Mouse (Mus musculus) neural tube, embryonic 13.5 days (tissue): ENCODE measurements at regions not wholly inside any gene's neighbourhood (a gene's known extent, or its start where the extent isn't known, plus 50 kb on each side); places are given as distances from the start of the nearest gene placed in this dataset.

Experiments
- ATAC-seq: fragments of 200-750 bp; cut with Nextera tagmentation; 2 replicates; pipeline ENCODE4 v1.8.0; 2017; ENCODE audit warnings: low read depth, mild to moderate bottlenecking, moderate TSS enrichment, moderate library complexity
- H3K27ac ChIP-seq: fragments of 300-500 bp; sonication (generic); replicated peaks from 2 replicates; pipeline ENCODE4 v1.5.1; 2015; ENCODE audit warnings: moderate library complexity, mild to moderate bottlenecking, inconsistent platforms
- H3K27me3 ChIP-seq: fragments of 300-500 bp; sonication (generic); 2 replicates; pipeline ENCODE4 v1.6.1; 2015; ENCODE audit warnings: mild to moderate bottlenecking, inconsistent platforms
- H3K36me3 ChIP-seq: fragments of 300-500 bp; sonication (generic); 2 replicates; pipeline ENCODE4 v1.6.1; 2015; ENCODE audit warnings: mild to moderate bottlenecking, inconsistent platforms
- H3K4me1 ChIP-seq: fragments of 300-500 bp; sonication (generic); replicated peaks from 2 replicates; pipeline ENCODE4 v1.6.1; 2015; ENCODE audit warnings: inconsistent platforms
- H3K4me2 ChIP-seq: fragments of 300-500 bp; sonication (generic); 2 replicates; pipeline ENCODE4 v1.6.1; 2015; ENCODE audit warnings: inconsistent platforms, mild to moderate bottlenecking, moderate library complexity
- H3K4me3 ChIP-seq: fragments of 300-500 bp; sonication (generic); 2 replicates; pipeline ENCODE4 v1.5.1; 2015; ENCODE audit warnings: mild to moderate bottlenecking, inconsistent platforms
- H3K9ac ChIP-seq: fragments of 300-500 bp; sonication (generic); 2 replicates; pipeline ENCODE4 v1.6.1; 2015; ENCODE audit warnings: moderate library complexity, mild to moderate bottlenecking, inconsistent platforms
- H3K9me3 ChIP-seq: fragments of 300-500 bp; sonication (generic); 2 replicates; pipeline ENCODE4 v1.6.1; 2016; ENCODE audit warnings: inconsistent platforms
- WGBS: fragments of 180-500 bp; shearing (Covaris S2); methylation state at CpG from one replicate; pipeline ENCODE4 v1.1.7; 2015; 5-methylcytosine and 5-hydroxymethylcytosine counted together

DNA sequence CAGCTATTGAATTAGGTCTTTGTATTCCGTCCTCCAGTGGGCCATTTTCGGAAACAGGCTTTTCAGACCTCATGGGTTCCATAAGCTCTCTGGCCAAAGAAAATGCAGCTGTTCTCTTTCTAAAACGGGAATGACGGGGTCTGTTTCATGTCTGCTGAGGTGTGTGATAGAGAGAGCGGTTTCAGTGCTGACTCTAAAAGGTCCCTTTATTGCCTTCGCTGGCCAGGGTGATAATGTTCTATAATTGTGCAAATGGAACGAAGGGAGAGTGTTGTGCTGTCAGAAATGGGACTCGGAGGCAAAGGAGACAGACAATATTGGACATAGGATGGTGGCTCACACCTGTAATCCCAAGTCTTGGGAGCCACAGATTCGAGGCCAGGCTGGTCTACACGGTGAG is 53.5 kb upstream of the Osbpl8 start:
- Histone ChIP-seq H3K36me3 (no peaks in the 10 kb centered on the region), H3K9ac (no peak overlapping the region), H3K4me2 (no peak overlapping the region), H3K9me3 (no peaks in the 10 kb centered on the region), H3K27ac (peak overlapping the region; percentile 38; the same call in 1 of the 2 replicates), H3K27me3 (no peaks in the 10 kb centered on the region), H3K4me3 (no peak overlapping the region), H3K4me1 (peaks cover 10% of the 10 kb centered on the region; the same call in 1 of the 2 replicates)
- 63% methylated on average over 10 of the region's 10 CpGs for WGBS
- no peak for ATAC-seq

DNA sequence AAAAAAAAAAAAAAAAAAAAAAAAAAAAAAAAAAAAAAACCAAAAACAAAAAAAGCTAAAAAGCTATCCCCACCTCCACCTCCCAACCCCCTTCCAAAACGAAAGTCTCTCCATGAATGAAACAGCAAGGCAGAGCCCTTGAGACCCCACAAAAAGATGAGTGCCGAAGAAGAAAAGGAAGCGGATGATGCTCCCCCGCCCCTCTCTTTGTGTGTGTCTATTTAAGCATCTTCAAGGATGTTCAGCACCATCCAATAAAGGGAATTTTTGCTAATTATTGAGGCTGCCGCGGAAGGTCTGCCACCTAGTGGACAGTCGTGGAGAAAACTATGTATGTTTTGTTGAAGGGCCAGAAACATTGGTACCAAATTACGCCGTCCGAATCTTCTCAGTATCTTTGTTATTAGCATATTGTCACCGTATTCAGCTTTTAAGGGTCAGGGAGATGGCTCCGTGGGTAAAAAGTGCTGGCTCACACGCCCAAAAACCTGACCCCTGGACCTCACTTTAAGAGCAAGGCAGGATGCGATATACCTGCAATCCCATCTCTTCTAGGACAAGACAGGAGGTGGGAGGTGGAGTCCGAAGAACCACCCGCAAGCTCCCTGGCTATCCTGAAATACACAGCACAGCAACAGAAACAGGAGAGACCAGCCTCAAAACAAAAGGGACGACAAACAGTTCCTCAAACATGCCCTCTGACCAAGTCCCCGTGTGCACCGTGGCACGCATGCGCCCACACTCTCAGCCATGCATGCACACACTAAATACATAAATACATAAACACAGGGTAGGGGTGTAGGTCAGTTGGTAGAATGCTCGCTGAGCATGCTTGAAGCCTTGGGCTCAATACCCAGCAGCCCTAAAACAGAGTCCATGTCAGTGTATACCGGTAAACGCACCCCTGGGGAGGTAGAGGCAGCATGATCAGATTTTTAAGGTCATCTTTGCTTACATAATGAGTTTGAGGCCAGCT is 55.6 kb upstream of the Osbpl8 start:
- Histone ChIP-seq H3K36me3 (no peaks in the 10 kb centered on the region), H3K27ac (no peak overlapping the region), H3K9me3 (no peaks in the 10 kb centered on the region; the same call in 1 of the 2 replicates), H3K9ac (no peak overlapping the region), H3K27me3 (no peaks in the 10 kb centered on the region), H3K4me1 (peaks cover 10% of the 10 kb centered on the region; the same call in 1 of the 2 replicates), H3K4me2 (peak overlapping the region; percentile 47), H3K4me3 (peak overlapping the region; percentile 20)
- 45% methylated on average over 24 of the region's 24 CpGs for WGBS
- ATAC-seq = peak; percentile 58

DNA sequence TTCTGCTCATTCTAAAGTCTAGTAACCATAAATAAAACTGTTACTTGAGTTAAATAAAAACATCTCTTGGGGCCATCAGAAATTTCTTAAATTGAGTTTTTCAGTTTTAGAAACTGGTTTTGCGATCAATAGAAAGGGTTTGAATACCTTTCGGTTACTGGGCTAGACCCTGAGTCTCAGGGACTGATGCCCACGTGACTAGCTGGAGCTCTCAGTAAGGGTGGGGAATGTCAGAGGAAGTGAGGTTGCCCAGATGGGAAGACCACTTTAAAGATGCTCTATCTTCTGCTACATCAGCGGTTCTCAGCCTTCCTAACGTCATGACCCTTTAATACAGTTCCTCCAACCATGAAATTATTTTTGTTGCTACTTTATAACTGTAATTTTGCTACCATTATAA is 56.7 kb upstream of the Osbpl8 start:
- Histone ChIP-seq H3K4me2 (no peak overlapping the region), H3K4me1 (peaks cover 10% of the 10 kb centered on the region; the same call in 1 of the 2 replicates), H3K4me3 (no peak overlapping the region), H3K9me3 (no peaks in the 10 kb centered on the region; the same call in 1 of the 2 replicates), H3K27me3 (no peaks in the 10 kb centered on the region), H3K9ac (no peak overlapping the region), H3K36me3 (no peaks in the 10 kb centered on the region), H3K27ac (no peak overlapping the region)
- ATAC-seq = no peak
- 80% methylated on average over 5 of the region's 5 CpGs for WGBS

DNA sequence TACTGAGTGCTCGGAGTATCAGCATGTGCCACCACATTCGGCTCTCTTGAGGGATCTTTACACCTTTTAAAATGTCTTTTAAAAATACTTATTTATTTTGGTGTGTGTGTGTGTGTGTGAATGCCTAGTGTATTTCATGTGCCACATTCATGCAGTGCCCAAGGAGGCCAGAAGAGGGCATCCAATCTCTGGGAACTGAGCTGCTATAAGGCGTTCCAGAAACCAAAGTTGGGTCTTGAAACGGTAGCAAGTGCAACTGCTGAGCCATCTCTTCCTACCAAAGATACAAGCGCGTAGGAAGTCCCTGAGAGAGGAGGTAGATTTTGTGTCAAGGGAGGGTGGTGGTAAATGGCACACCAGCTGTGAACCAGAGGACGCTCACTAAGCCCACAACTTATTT is 57.2 kb upstream of the Osbpl8 start:
- Histone ChIP-seq H3K4me1 (peaks cover 10% of the 10 kb centered on the region; the same call in 1 of the 2 replicates), H3K4me2 (no peak overlapping the region), H3K27ac (no peak overlapping the region), H3K27me3 (no peaks in the 10 kb centered on the region), H3K9me3 (no peaks in the 10 kb centered on the region; the same call in 1 of the 2 replicates), H3K9ac (no peak overlapping the region), H3K36me3 (no peaks in the 10 kb centered on the region), H3K4me3 (no peak overlapping the region)
- WGBS = 67% methylated on average over 7 of the region's 7 CpGs
- no peak for ATAC-seq

DNA sequence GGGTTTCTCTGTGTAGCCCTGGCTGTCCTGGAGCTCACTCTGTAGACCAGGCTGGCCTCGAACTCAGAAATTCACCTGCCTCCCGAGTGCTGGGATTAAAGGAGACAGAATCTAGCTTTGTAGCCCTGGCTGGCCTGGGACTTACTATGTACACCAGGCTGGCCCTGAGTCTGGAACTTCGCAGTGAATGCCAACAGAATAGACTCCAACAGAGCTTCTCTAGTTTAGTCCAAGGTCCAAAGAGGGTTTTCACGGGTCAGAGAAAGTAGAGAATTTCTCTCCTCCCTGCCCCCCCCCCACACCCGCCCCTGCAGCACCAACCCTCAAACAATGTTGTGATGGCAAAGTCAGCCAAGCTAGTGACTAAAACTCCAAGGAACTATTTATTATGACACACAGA is 58.1 kb upstream of the Osbpl8 start:
- Histone ChIP-seq H3K27me3 (no peaks in the 10 kb centered on the region), H3K36me3 (no peaks in the 10 kb centered on the region), H3K4me2 (no peak overlapping the region), H3K9me3 (no peaks in the 10 kb centered on the region; the same call in 1 of the 2 replicates), H3K4me3 (no peak overlapping the region), H3K27ac (no peak overlapping the region), H3K4me1 (peaks cover 10% of the 10 kb centered on the region; the same call in 1 of the 2 replicates), H3K9ac (no peak overlapping the region)
- 84% methylated on average over 5 of the region's 5 CpGs for WGBS
- ATAC-seq = no peak

DNA sequence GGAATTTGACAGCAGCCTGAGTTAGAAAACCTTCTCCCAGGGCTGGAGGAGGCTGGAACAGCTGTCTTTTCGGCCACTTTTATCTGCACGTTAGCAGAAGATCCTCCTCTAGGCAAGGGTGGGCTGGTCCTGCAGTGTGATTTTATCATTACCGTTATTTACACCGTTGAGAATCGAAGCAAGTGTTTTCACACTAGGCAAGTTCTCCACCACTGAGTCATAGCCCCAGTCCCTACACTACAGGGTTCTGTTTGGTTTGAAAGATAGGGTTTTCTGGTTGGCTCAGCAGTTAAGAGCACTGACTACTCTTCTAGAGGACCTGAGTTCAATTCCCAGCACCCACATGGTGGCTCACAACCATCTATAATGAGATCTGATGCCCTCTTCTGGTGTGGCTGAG is 58.9 kb upstream of the Osbpl8 start:
- no peak overlapping the region for H3K4me2 ChIP-seq
- no peak for ATAC-seq
- no peak overlapping the region for H3K9ac ChIP-seq
- H3K4me1 ChIP-seq = peaks cover 3% of the 10 kb centered on the region; the same call in 1 of the 2 replicates
- no peaks in the 10 kb centered on the region for H3K36me3 ChIP-seq
- no peak overlapping the region for H3K27ac ChIP-seq
- no peaks in the 10 kb centered on the region for H3K27me3 ChIP-seq
- WGBS = 94% methylated on average over 5 of the region's 5 CpGs
- no peaks in the 10 kb centered on the region; the same call in 1 of the 2 replicates for H3K9me3 ChIP-seq
- H3K4me3 ChIP-seq = no peak overlapping the region

DNA sequence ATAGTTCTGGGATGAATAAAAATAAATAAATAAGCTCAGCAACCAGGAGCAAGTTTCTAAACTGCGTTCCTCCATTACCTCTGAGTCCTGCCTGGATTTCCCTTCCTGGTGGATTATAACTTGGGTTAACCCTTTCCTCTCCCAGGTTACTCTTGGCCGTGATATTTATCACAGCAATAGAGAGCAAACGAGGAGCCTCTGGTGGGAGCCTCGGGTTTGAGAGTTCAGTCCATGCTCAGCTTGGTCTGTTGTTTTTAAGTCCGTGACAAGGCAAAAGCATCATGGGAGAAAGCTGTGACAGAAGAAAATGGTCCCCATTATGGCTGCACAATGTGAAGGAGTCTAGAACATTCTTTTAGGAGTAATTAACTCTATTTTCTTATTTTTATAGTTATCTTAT is 61.0 kb upstream of the Osbpl8 start:
- ATAC-seq = no peak
- H3K27me3 ChIP-seq = no peaks in the 10 kb centered on the region
- no peaks in the 10 kb centered on the region; the same call in 1 of the 2 replicates for H3K9me3 ChIP-seq
- H3K4me2 ChIP-seq = no peak overlapping the region
- H3K9ac ChIP-seq = no peak overlapping the region
- no peak overlapping the region for H3K4me3 ChIP-seq
- H3K27ac ChIP-seq = no peak overlapping the region
- 75% methylated on average over 5 of the region's 5 CpGs for WGBS
- peaks cover 13% of the 10 kb centered on the region for H3K4me1 ChIP-seq
- no peaks in the 10 kb centered on the region for H3K36me3 ChIP-seq

DNA sequence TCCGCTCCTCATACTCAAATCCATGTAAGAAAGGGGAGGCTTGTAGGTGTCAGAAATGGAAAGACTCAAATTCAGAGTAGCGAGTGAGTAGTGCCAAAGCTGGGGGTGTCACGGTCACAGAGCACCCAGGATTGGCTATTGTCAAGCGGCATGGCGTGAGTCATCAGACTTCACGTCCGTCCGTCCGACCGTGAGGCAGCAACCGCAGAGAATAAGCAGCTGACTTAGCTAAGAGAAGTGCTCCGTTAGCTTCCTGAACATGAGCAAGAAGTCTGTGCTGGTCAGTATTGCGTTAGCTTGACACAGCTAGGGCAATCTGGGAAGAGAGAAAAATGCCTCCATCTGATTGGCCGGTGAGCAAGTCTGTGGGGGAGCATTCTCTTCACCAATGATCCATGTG is 61.5 kb upstream of the Osbpl8 start:
- Histone ChIP-seq H3K4me2 (no peak overlapping the region), H3K27ac (no peak overlapping the region), H3K4me1 (peaks cover 13% of the 10 kb centered on the region), H3K4me3 (no peak overlapping the region), H3K9ac (no peak overlapping the region), H3K36me3 (no peaks in the 10 kb centered on the region), H3K27me3 (no peaks in the 10 kb centered on the region), H3K9me3 (no peaks in the 10 kb centered on the region; the same call in 1 of the 2 replicates)
- no peak for ATAC-seq
- 84% methylated on average over 14 of the region's 14 CpGs for WGBS

DNA sequence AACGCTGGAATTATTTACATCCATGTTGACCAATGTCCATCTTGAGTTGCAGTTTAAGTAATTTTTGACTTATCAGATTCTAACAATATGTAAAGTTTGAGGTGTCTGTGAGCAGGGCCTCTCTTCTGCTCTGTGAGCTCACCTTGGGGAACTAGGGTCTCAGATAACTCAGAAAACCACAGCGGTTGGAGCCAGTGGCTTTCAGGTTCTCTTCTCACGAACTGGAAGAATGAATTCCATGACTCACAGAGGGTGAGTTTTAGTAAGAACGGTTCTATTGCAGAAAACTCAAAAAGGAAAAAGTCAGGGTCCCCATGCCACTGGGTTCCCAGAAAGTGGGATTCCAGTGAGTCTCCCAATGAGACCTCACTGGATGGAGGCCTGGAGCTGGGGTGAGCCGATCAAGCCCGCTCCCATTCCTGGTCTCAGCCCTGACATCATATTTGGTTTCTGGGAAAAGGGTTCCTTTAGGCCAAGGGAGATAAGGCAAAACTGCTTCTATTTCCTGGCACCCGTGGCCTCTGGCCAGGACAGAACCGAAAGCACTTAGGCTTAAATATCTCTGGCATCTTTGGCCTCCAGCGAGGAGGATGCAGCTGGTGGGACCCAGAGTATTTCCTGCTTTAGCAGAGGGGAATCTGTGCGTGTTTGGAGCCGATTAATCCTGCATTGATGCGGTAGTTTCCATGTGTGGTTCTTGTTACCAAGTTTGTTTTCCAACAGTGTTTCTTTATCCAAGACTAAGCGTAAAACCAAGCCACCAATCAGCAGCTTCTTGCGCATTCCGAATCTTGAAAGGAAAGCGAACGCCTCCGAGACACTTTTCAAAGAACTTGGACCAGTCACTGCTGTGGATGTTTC is 62.4 kb upstream of the Osbpl8 start:
- ATAC-seq = no peak
- peaks cover 16% of the 10 kb centered on the region for H3K4me1 ChIP-seq
- H3K9me3 ChIP-seq = no peaks in the 10 kb centered on the region; the same call in 1 of the 2 replicates
- no peak overlapping the region for H3K9ac ChIP-seq
- no peak overlapping the region for H3K27ac ChIP-seq
- H3K27me3 ChIP-seq = no peaks in the 10 kb centered on the region
- no peak overlapping the region for H3K4me3 ChIP-seq
- WGBS = 82% methylated on average over 18 of the region's 18 CpGs
- H3K4me2 ChIP-seq = no peak overlapping the region
- no peaks in the 10 kb centered on the region for H3K36me3 ChIP-seq

DNA sequence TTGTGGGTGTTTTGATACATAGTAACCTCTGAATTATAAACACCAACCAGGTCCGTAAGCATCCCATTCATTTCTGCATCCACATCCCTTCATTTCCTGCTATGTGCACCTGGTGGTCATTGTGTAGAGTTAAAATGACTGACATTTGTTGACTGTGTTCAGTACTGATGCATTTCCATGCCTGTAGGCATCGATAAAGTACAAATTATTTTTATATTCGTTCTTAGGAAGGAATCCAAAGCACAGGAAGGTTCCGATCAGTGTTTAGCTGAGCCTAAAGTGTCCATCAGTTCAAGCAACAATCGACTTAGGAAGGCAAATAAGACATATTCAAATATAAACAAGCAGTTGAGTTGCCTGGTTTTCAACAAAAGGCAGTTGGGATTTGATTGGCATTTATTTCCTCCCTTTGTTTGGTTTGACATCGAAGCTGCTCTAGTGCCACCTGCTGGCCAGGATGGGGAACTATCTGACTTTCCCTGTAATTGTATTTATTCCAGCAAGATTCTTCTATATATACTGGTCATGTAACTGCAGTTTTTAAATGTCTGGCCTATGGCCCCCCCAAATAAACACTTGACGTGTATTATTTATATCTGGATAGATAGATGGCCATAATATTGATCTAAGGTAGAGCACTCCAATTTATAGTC is 64.6 kb upstream of the Osbpl8 start:
- Histone ChIP-seq H3K27ac (peak overlapping the region; percentile 77), H3K36me3 (no peaks in the 10 kb centered on the region), H3K4me1 (peaks cover 20% of the 10 kb centered on the region), H3K4me2 (no peak overlapping the region), H3K9me3 (no peaks in the 10 kb centered on the region), H3K9ac (peak overlapping the region; percentile 56), H3K27me3 (no peaks in the 10 kb centered on the region), H3K4me3 (no peak overlapping the region)
- ATAC-seq = peak; percentile 66
- WGBS = 42% methylated on average over 7 of the region's 7 CpGs

DNA sequence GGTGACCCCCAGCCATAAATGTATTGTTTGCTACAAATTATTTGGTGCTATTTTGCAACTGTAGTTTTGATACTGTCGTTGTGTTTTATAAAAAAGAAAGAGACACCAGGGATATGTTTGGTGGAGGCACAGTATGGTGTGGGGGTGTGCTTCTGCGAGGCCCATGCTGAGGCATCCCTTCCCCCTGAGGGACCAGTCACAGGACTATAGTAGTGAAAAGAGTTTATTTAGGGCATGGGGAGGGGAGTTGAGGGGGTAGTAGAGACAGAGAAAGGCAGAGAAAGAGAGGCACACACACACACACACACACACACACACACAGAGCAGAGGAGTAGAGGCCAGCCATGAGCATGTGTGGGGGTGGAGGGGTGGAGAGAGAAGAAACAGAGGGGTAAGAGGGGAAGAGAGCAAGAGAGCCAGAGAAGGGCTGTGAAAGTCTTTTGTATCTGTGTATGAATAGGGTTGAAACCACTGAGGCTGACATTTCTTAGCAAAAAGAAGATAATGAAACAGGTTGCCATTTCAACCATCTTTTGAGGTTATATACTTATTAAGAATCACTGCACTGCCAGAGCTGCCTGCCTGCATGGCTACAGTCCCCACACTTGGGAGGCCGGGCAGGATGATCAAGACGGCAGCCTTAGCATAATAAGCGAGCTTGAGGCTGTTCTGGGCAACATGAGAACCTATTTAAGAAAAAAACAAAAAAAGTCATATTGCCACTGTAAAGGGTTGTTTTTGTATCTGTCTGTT is 65.3 kb upstream of the Osbpl8 start:
- no peak overlapping the region for H3K4me2 ChIP-seq
- ATAC-seq = peak; percentile 58
- no peaks in the 10 kb centered on the region for H3K36me3 ChIP-seq
- peak overlapping the region; percentile 56 for H3K9ac ChIP-seq
- WGBS = 66% methylated on average over 5 of the region's 5 CpGs
- H3K4me3 ChIP-seq = no peak overlapping the region
- peaks cover 20% of the 10 kb centered on the region for H3K4me1 ChIP-seq
- no peaks in the 10 kb centered on the region for H3K27me3 ChIP-seq
- H3K27ac ChIP-seq = peak overlapping the region; percentile 77
- no peaks in the 10 kb centered on the region for H3K9me3 ChIP-seq
